Mouse (Mus musculus): ENCODE results near the gene Pomp. TPM values are rescaled to one million over a fixed set of nuclear protein-coding genes. Genes with fewer than 3 reads are reported as not detected.
A peak's percentile ranks its signal among the peaks of the same experiment; 100 is the strongest.

Pomp gene
- polyA plus RNA-seq, 1 experiment from 2014 or later, result 215 TPM

DNA sequence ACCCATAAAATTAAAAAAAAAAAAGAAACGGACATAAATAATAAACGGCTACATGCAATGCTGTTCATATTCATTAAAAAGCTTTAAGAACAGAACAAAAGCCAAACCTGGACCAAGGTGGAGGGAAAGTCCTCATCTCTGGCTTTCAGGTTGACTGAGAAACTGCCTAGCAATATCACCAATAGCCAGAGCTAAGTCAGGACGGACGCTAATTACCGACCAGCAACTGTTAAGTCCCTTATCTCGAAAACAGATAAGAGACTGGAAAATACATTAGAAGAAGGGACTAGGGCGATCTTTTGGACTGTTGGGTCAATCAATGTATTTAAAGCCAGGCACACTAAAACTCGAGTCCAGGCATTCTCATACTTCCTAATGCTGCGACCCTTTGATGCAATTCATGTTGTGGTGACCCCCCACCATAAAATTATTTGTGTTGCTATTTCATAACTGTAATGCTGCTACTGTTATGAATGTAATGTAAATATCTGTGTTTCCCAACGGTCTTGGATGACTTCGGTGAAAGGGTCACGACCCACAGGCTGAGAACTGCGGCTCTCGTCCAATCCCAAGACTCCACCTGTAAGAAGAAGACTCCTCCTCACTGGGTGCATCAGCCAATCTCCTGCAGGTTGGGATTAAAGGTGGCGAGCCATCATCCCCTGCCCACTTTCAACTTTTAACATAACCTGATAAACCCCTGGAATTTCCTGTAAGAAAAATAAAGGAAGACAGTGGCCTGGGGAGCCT is 41.9 kb downstream of the Pomp start:
- Histone ChIP-seq H3K36me3 (replicated peaks; ENCODE audit: insufficient read depth, low read length) (no peaks in the 10 kb centered on the region), H3K4me1 (ENCODE audit: insufficient read depth) (no peaks in the 10 kb centered on the region), H3K4me3 (ENCODE audit: low read depth, low read length) (no peak overlapping the region), H3K27me3 (ENCODE audit: insufficient read depth, low read length) (no peaks in the 10 kb centered on the region), H3K9me3 (ENCODE audit: low read length) (no peaks in the 10 kb centered on the region), H3K4me2 (ENCODE audit: low read depth, low read length) (no peak overlapping the region), H3K9ac (replicated peaks) (no peak overlapping the region), H3K27ac (ENCODE audit: low read depth) (no peak overlapping the region)
- 58% methylated on average over 15 of the region's 15 CpGs for WGBS (ENCODE audit: insufficient replicate concordance)
- ATAC-seq (no peak), DNase-seq (no peak)
- TF ChIP-seq CTCF (IDR thresholded peaks at IDR 0.05; ENCODE audit: low read depth) (no peak), EP300 (IDR thresholded peaks at IDR 0.05; ENCODE audit: low read depth) (no peak)

GRCm38 (mm10) chr5:147903166-147903565 is 42.9 kb downstream of the Pomp start:
- no peak overlapping the region for H3K27ac ChIP-seq (ENCODE audit: low read depth)
- no peak overlapping the region for H3K9ac ChIP-seq (replicated peaks)
- no peak for TF ChIP-seq EP300 (IDR thresholded peaks at IDR 0.05; ENCODE audit: low read depth)
- no peak for TF ChIP-seq CTCF (IDR thresholded peaks at IDR 0.05; ENCODE audit: low read depth)
- H3K4me1 ChIP-seq (ENCODE audit: insufficient read depth), result no peaks in the 10 kb centered on the region
- WGBS (ENCODE audit: insufficient replicate concordance), result 87% methylated on average over 9 of the region's 9 CpGs
- DNase-seq, result no peak
- no peaks in the 10 kb centered on the region for H3K27me3 ChIP-seq (ENCODE audit: insufficient read depth, low read length)
- H3K4me2 ChIP-seq (ENCODE audit: low read depth, low read length), result no peak overlapping the region
- no peaks in the 10 kb centered on the region for H3K36me3 ChIP-seq (replicated peaks; ENCODE audit: insufficient read depth, low read length)
- no peak overlapping the region for H3K4me3 ChIP-seq (ENCODE audit: low read depth, low read length)
- no peaks in the 10 kb centered on the region for H3K9me3 ChIP-seq (ENCODE audit: low read length)
- no peak for ATAC-seq

GRCm38 (mm10) chr5:147907144-147907543 is 46.9 kb downstream of the Pomp start:
- TF ChIP-seq CTCF (IDR thresholded peaks at IDR 0.05; ENCODE audit: low read depth) (peak; percentile 40), EP300 (IDR thresholded peaks at IDR 0.05; ENCODE audit: low read depth) (no peak)
- Histone ChIP-seq H3K4me3 (ENCODE audit: low read depth, low read length) (no peak overlapping the region), H3K27ac (ENCODE audit: low read depth) (no peak overlapping the region), H3K36me3 (replicated peaks; ENCODE audit: insufficient read depth, low read length) (no peaks in the 10 kb centered on the region), H3K9ac (replicated peaks) (no peak overlapping the region), H3K4me1 (ENCODE audit: insufficient read depth) (peaks cover 3% of the 10 kb centered on the region; the same call in 1 of the 2 replicates), H3K4me2 (ENCODE audit: low read depth, low read length) (no peak overlapping the region), H3K27me3 (ENCODE audit: insufficient read depth, low read length) (no peaks in the 10 kb centered on the region), H3K9me3 (ENCODE audit: low read length) (no peaks in the 10 kb centered on the region)
- no peak for ATAC-seq
- no peak for DNase-seq
- WGBS (ENCODE audit: insufficient replicate concordance), result 60% methylated on average over 11 of the region's 11 CpGs

DNA sequence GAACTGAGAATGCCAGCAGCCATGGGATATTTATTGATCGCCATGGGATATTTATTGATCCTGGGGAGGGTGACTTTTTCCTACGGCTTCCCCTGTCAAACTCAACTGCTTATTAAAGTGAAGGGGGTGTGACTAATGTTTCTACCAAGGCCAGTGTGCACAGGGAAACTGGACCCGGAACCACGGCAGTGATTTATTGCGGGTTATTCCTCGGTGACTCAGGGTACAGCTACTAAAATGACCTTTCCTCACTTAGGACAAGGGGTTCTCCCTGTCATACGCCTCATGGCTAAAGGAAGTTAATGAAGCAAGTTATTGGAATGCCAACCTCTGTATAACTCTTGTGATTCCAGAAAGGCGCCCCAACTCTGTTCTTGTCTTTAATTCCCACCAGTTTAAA is 47.6 kb downstream of the Pomp start:
- TF ChIP-seq CTCF (IDR thresholded peaks at IDR 0.05; ENCODE audit: low read depth), result no peak
- TF ChIP-seq EP300 (IDR thresholded peaks at IDR 0.05; ENCODE audit: low read depth), result no peak
- 85% methylated on average over 8 of the region's 8 CpGs for WGBS (ENCODE audit: insufficient replicate concordance)
- no peaks in the 10 kb centered on the region for H3K27me3 ChIP-seq (ENCODE audit: insufficient read depth, low read length)
- no peak overlapping the region for H3K27ac ChIP-seq (ENCODE audit: low read depth)
- H3K4me2 ChIP-seq (ENCODE audit: low read depth, low read length), result no peak overlapping the region
- H3K4me1 ChIP-seq (ENCODE audit: insufficient read depth), result peaks cover 5% of the 10 kb centered on the region; the same call in 1 of the 2 replicates
- H3K9me3 ChIP-seq (ENCODE audit: low read length), result no peaks in the 10 kb centered on the region
- H3K36me3 ChIP-seq (replicated peaks; ENCODE audit: insufficient read depth, low read length), result no peaks in the 10 kb centered on the region
- no peak for DNase-seq
- H3K9ac ChIP-seq (replicated peaks), result no peak overlapping the region
- no peak overlapping the region for H3K4me3 ChIP-seq (ENCODE audit: low read depth, low read length)
- ATAC-seq, result no peak

DNA sequence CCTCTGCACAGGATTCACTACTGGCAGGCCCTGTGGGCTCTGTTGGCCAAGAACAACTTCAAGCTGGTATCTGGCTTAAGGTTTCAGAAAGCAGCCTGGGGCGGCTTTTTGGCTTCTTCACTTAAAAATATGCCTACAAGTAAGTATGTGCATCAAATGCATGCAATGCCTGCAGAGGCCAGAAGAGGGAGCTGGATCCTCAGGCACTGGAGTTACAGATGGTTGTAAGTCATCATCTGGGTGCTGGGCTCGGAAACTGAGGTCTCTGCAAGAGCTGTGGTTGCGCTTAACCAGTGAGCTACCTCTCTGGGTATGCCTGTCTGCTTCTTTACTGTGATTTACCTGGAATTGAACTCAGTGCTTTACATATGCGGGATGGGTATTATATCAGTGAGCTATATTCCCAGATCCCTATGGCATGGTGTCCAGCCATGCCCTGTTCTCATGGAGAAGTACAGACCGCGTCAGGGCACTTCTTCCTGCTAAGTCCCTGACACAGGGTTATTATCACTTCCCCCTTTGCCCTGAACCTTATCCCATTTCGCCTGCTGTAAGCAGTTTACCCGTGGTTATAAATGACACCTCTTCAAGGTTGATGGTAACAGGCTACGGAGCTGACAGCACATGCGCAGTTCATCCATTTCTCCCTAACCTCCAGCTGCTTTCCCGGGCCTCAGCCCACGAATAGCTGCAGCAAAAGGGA is 50.7 kb downstream of the Pomp start:
- H3K27me3 ChIP-seq (ENCODE audit: insufficient read depth, low read length), result no peaks in the 10 kb centered on the region
- TF ChIP-seq CTCF (IDR thresholded peaks at IDR 0.05; ENCODE audit: low read depth), result peak; percentile 53
- TF ChIP-seq EP300 (IDR thresholded peaks at IDR 0.05; ENCODE audit: low read depth), result no peak
- DNase-seq (peak; percentile 29), ATAC-seq (peak; percentile 33)
- H3K27ac ChIP-seq (ENCODE audit: low read depth), result peak overlapping the region; percentile 39; the same call in 1 of the 2 replicates
- H3K36me3 ChIP-seq (replicated peaks; ENCODE audit: insufficient read depth, low read length), result no peaks in the 10 kb centered on the region
- 68% methylated on average over 12 of the region's 12 CpGs for WGBS (ENCODE audit: insufficient replicate concordance)
- no peak overlapping the region for H3K4me3 ChIP-seq (ENCODE audit: low read depth, low read length)
- peaks cover 5% of the 10 kb centered on the region; the same call in 1 of the 2 replicates for H3K4me1 ChIP-seq (ENCODE audit: insufficient read depth)
- no peak overlapping the region for H3K9ac ChIP-seq (replicated peaks)
- no peak overlapping the region for H3K4me2 ChIP-seq (ENCODE audit: low read depth, low read length)
- no peaks in the 10 kb centered on the region for H3K9me3 ChIP-seq (ENCODE audit: low read length)

DNA sequence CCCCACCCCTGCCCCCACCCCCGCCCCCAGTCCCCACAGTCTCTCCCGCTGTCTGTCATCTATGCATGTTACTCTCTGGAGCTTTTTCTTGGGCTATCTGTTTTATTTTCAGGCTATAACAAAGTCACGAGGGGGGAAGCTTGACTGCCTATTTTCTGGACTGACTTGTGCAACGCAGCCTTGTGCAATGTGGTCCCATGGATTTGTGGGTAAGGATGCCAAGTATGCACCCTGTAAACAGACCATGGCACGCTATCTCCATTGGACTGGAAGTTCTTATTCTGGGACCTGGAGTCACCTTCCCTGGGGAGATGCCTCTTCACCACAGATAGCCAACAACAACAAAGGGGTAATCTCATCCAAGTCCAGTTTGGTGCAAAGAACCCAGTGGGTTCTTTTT is 51.5 kb downstream of the Pomp start:
- Histone ChIP-seq H3K9me3 (ENCODE audit: low read length) (no peaks in the 10 kb centered on the region), H3K27me3 (ENCODE audit: insufficient read depth, low read length) (no peaks in the 10 kb centered on the region), H3K9ac (replicated peaks) (no peak overlapping the region), H3K36me3 (replicated peaks; ENCODE audit: insufficient read depth, low read length) (no peaks in the 10 kb centered on the region), H3K4me3 (ENCODE audit: low read depth, low read length) (no peak overlapping the region), H3K4me1 (ENCODE audit: insufficient read depth) (peaks cover 5% of the 10 kb centered on the region; the same call in 1 of the 2 replicates), H3K4me2 (ENCODE audit: low read depth, low read length) (no peak overlapping the region), H3K27ac (ENCODE audit: low read depth) (peak overlapping the region; percentile 39; the same call in 1 of the 2 replicates)
- WGBS (ENCODE audit: insufficient replicate concordance), result 61% methylated on average over 5 of the region's 5 CpGs
- DNase-seq (peak; percentile 57), ATAC-seq (peak; percentile 76)
- TF ChIP-seq EP300 (IDR thresholded peaks at IDR 0.05; ENCODE audit: low read depth), result peak; percentile 47; the same call in 1 of the 2 replicates
- TF ChIP-seq CTCF (IDR thresholded peaks at IDR 0.05; ENCODE audit: low read depth), result no peak
